Mouse (Mus musculus) liver, postnatal 0 days (tissue): ENCODE data around the gene Rexo1.

ENCODE experiments used
- CTCF ChIP-seq: sonication (generic); IDR thresholded peaks from 2 replicates; pipeline ENCODE4 v1.5.1; 2016; ENCODE audit warnings: antibody characterized with exemption, low read depth
- EP300 ChIP-seq: IDR thresholded peaks from 2 replicates; pipeline ENCODE4 v1.6.1; 2016; ENCODE audit warnings: antibody characterized with exemption, low read depth, mild to moderate bottlenecking

GRCm38 (mm10) chr10:80559431-80559830, 1.9 kb downstream of the Rexo1 start:
- TF ChIP-seq CTCF: no peak
- no peak for TF ChIP-seq EP300
